Mouse (Mus musculus) heart, embryonic 16.5 days (tissue): ENCODE results near the gene Vasn. TPM values are rescaled to one million over a fixed set of nuclear protein-coding genes. Genes with fewer than 3 reads are reported as not detected.

Source experiments
- ATAC-seq: fragments of 200-750 bp; cut with Nextera tagmentation; replicated peaks from 2 replicates; pipeline ENCODE4 v1.8.0; 2017; ENCODE audit warnings: moderate number of reproducible peaks; ENCODE audit not compliant: insufficient read depth, low FRiP score; ENCODE audit errors: extremely low read depth
- H3K27ac ChIP-seq: fragments of 300-500 bp; sonication (generic); 2 replicates; pipeline ENCODE4 v1.5.1; 2014; ENCODE audit warnings: mild to moderate bottlenecking, low read length, control low read depth, moderate library complexity
- H3K27me3 ChIP-seq: fragments of 300-500 bp; sonication (generic); 2 replicates; pipeline ENCODE4 v1.6.1; 2014; ENCODE audit warnings: low read length, mixed read lengths; ENCODE audit not compliant: control insufficient read depth, insufficient read depth
- H3K36me3 ChIP-seq: fragments of 300-500 bp; sonication (generic); 2 replicates; pipeline ENCODE4 v1.6.1; 2014; ENCODE audit not compliant: control insufficient read depth, insufficient read depth
- H3K4me1 ChIP-seq: fragments of 300-500 bp; sonication (generic); 2 replicates; pipeline ENCODE4 v1.6.1; 2014; ENCODE audit warnings: low read length, mixed read lengths; ENCODE audit not compliant: control insufficient read depth, insufficient read depth
- H3K4me2 ChIP-seq: fragments of 300-500 bp; sonication (generic); 2 replicates; pipeline ENCODE4 v1.6.1; 2014; ENCODE audit warnings: low read depth, mild to moderate bottlenecking, control low read depth, low read length
- H3K4me3 ChIP-seq: fragments of 300-500 bp; sonication (generic); 2 replicates; pipeline ENCODE4 v1.5.1; 2014; ENCODE audit warnings: mild to moderate bottlenecking, control low read depth, low read length
- H3K9ac ChIP-seq: fragments of 300-500 bp; sonication (generic); 2 replicates; pipeline ENCODE4 v1.6.1; 2014; ENCODE audit warnings: low read length, control low read depth
- H3K9me3 ChIP-seq: fragments of 300-500 bp; sonication (generic); replicated peaks from 2 replicates; pipeline ENCODE4 v1.6.1; 2016; ENCODE audit warnings: low read length; ENCODE audit not compliant: control insufficient read depth
- WGBS: fragments of 180-500 bp; shearing (Covaris S2); extraction: QIAGEN DNeasy Blood & Tissue Kit; methylation state at CpG from one replicate; pipeline ENCODE4 v1.1.7; 2014; 5-methylcytosine and 5-hydroxymethylcytosine counted together
- polyA plus RNA-seq: library from polyadenylated mRNA; unstranded; fragments of >200 nt; fragmentation: Nextera tagmentation; extraction: Ambion mirVana; gene quantifications from 2 replicates; pipeline ENCODE4 v1.2.1, GENCODE M21; 2015

Gene Vasn
- polyA plus RNA-seq, 1 experiment from 2014 or later, result 15.7 TPM

DNA sequence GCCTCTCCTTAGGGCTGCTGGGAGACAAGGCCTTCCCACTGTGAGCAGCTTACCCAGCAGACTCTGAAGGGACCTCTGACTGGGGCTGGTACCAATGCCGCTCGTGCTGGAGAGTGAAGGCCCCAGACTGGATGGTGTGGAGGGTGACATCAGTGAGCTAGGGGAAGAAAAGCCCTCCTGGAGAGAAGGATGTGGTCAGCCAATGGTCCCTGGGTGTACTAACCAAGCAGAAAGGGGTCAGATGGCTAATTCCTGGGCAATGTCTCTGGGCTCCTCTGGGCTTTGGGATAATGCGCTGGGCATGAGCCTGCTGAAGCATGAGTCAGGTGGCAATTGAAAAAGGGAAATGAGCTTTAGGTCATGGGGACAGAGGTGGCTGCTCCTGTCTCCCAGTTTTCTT lies 6.1 kb upstream of the Vasn start:
- Histone ChIP-seq H3K9ac (no peak overlapping the region), H3K36me3 (no peaks in the 10 kb centered on the region), H3K27me3 (no peaks in the 10 kb centered on the region), H3K4me1 (peaks cover 18% of the 10 kb centered on the region), H3K4me2 (no peak overlapping the region), H3K4me3 (no peak overlapping the region), H3K27ac (no peak overlapping the region), H3K9me3 (no peaks in the 10 kb centered on the region)
- WGBS, result 91% methylated on average over 3 of the region's 3 CpGs
- no peak for ATAC-seq

DNA sequence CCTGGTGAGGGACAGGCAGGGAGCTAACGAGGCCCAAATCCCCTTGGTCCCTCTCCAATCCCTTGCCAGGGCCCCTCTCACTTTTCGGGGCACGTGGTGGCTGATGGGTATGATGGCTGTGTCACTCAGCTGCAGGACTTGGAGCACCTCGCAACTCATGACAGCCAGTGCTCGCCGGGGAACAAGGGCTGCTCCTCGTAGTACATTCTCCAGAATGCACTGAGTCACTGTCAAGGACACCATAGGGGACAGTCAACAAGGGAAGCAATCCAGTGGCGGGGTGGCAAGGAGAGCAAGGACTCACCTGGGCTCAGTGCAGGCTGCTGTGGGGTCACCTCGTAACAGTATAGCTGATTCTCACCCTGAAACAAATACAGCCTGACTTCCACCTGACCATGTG lies 5.1 kb upstream of the Vasn start:
- 55% methylated on average over 9 of the region's 9 CpGs for WGBS
- H3K9ac ChIP-seq, result peak overlapping the region; percentile 41
- H3K36me3 ChIP-seq, result no peaks in the 10 kb centered on the region

DNA sequence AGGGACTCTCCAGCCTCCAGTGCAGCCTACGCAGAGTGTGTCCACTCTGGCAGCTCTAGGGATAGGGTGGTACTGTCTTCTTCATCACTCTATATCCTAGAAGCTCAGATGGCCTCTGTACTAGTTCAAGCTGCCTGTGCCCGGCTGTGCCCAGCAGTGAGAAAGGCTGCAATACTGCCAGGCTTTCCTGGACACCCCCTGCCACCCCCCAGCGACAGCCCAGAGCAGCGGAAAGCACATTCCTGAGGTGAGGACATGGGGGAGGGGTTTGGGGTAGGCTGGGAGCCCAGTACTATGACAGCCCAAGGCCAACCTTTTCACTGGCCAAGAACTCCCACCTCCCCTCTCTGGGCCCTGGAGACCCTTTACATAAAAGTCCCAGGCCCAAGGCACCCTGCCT lies 4.0 kb upstream of the Vasn start:
- Histone ChIP-seq H3K36me3 (no peaks in the 10 kb centered on the region), H3K27me3 (no peaks in the 10 kb centered on the region), H3K9ac (peak overlapping the region; percentile 41), H3K4me2 (no peak overlapping the region), H3K9me3 (no peaks in the 10 kb centered on the region), H3K4me3 (no peak overlapping the region), H3K27ac (no peak overlapping the region), H3K4me1 (peaks cover 29% of the 10 kb centered on the region)
- WGBS, result 50% methylated on average over 4 of the region's 4 CpGs
- ATAC-seq, result no peak

More for the DNA sequence above, 5.1 kb upstream of the Vasn start:
- Histone ChIP-seq H3K27ac (peak overlapping the region; percentile 47; the same call in 1 of the 2 replicates), H3K4me1 (peaks cover 24% of the 10 kb centered on the region), H3K9me3 (no peaks in the 10 kb centered on the region), H3K27me3 (no peaks in the 10 kb centered on the region), H3K4me2 (no peak overlapping the region), H3K4me3 (no peak overlapping the region)
- no peak for ATAC-seq

DNA sequence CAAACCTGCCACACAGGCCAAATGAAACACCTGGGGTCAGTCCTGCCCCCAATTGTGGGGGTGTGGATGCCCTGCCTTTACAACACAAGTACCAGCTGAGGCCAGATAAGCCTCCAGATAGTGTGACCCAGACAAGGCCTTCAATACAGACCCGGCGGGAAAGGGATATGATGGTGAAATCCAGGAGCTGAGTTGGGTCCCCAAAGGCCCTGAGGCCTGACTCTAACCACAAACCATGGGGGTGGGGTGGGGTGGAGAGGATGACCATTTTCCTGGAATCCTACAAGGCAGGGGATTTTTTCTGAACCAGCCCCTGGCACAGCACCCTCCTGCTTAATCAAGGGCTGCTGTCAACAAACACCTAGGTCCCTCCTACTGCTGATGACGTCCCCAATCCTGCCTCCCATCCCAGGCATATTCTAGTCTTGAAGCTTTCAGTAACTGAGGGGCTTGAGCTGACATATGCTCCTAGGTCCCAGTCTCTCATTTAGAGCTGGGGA lies 800 bp upstream of the Vasn start:
- no peak overlapping the region for H3K9ac ChIP-seq
- H3K4me1 ChIP-seq, result peaks cover 61% of the 10 kb centered on the region

DNA sequence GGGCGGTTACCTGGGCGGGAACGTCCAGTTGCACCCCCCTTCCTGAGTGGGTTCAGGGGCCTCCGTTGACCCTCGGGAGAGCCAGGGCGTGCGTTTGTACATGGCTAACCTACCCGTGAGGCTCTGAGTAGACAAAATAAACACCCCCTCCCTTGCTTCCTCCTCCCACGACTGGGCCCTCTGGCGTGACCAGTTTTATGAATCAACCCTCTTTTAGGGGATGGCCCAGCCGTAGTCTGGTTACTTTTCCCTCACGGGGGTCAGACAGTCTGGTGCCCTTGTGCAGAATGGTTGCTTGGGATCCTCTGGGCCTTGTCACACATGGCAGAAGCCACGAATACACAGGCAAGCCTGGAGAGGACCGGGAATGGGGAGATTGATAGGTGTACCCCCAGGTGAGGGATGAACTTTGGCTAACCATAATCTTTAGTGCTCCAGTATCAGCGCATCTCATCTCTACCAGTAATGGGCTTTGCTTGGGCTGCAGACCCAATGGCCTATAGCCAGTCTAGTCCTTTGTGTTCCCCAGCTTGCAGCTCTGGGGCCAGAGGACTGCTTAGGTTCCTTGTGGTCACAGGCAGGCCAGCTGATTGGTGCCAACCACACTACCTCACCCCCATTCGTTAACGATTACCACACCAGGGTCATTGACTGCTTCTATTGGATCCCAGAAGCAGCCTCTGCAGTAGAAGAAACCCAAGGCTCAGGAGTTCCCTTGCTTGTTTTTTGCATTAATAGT lies 695 bp downstream of the Vasn start:
- Histone ChIP-seq H3K36me3 (no peaks in the 10 kb centered on the region), H3K9ac (peak overlapping the region; percentile 91), H3K4me1 (peaks cover 64% of the 10 kb centered on the region), H3K4me3 (peak overlapping the region; percentile 86), H3K27ac (peak overlapping the region; percentile 94), H3K4me2 (peak overlapping the region; percentile 94), H3K27me3 (no peaks in the 10 kb centered on the region), H3K9me3 (no peaks in the 10 kb centered on the region)
- 6% methylated on average over 17 of the region's 17 CpGs for WGBS
- ATAC-seq, result no peak

More for the DNA sequence above, 800 bp upstream of the Vasn start:
- WGBS, result 52% methylated on average over 3 of the region's 3 CpGs
- Histone ChIP-seq H3K36me3 (no peaks in the 10 kb centered on the region), H3K4me3 (no peak overlapping the region), H3K27me3 (no peaks in the 10 kb centered on the region), H3K9me3 (no peaks in the 10 kb centered on the region), H3K27ac (no peak overlapping the region), H3K4me2 (no peak overlapping the region)
- ATAC-seq, result no peak

DNA sequence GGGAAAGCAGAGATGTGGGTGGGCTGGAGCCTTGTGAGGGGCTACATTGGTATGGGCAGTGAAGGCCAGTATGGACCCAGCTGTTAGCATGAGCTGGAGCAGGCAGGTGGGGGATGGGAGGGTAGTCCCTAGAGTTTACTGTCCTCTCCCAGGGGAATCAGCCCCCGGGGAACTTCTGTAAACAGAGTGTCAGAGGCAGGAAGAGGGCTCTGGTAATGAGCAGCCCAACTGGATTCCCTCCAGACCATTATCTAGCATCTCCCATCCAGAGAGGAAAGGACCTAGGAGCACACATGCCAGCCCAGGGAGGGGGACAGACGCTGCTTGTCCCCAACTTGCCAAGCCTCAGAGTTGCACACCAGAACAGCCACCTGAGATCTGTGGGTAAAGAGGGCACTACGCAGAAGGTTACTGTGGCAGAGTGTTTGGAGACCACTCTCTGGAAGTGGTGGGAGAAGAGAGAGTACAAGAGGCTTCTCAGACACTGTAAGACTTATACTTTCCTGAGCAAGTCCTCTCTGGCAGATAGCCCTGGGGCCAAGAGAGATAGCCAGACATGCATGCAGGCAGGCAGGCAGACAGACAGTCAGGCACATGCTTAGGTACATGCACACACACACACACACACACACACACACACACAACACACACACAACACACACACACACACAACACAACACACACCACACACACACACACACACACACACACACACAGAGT lies 1.5 kb downstream of the Vasn start:
- H3K9me3 ChIP-seq, result no peaks in the 10 kb centered on the region
- WGBS, result 28% methylated on average over 3 of the region's 3 CpGs
- peaks cover 66% of the 10 kb centered on the region for H3K4me1 ChIP-seq
- H3K27me3 ChIP-seq, result no peaks in the 10 kb centered on the region
- H3K27ac ChIP-seq, result peak overlapping the region; percentile 94
- H3K4me2 ChIP-seq, result peak overlapping the region; percentile 94
- no peaks in the 10 kb centered on the region for H3K36me3 ChIP-seq
- peak overlapping the region; percentile 91 for H3K9ac ChIP-seq
- peak overlapping the region; percentile 86 for H3K4me3 ChIP-seq
- no peak for ATAC-seq

DNA sequence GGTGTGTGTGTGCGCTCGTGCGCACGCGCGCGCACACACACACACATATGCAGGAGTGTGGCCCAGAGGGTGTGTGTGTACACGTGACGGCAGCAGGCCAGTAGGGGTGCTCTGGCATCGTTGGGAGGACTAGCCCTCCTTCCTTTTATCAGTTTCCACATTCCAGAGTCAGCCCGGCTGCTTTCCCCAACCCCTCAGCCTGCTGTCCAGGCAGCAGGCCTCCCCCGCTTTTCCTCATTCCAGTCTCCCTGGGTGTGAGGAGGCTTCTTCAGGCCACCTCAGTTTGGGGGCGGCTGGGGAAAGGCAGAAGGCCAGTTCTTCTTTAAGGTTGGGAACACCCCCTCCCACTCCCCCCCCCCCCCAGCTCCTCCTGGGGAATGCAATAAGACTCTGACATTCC lies 2.4 kb downstream of the Vasn start:
- Histone ChIP-seq H3K9ac (peak overlapping the region; percentile 65), H3K27ac (peak overlapping the region; percentile 94), H3K4me1 (peaks cover 75% of the 10 kb centered on the region), H3K36me3 (no peaks in the 10 kb centered on the region), H3K9me3 (no peaks in the 10 kb centered on the region), H3K27me3 (no peaks in the 10 kb centered on the region), H3K4me3 (peak overlapping the region; percentile 35), H3K4me2 (peak overlapping the region; percentile 94)
- ATAC-seq, result peak; percentile 68
- WGBS, result 8% methylated on average over 13 of the region's 13 CpGs

DNA sequence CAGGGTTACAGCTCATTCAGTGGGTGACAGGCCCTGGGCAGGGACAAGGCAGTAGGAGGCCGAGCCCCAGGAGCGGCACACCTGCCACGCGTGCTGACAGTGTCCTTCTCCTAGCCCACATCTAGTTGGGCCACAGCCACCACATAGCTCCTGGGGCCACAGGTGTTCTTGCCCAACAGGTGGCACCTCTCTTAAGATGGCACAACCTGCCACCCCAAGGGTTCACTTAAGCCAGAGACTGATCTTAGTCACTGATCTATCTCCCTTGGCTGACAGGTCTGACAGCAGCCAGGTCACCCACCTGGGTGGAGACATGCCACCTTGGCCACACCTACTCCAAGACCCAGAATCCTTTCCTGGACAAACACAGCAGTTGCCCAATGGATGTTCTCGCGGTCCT lies 3.2 kb downstream of the Vasn start:
- Histone ChIP-seq H3K4me2 (peak overlapping the region; percentile 94), H3K4me3 (peak overlapping the region; percentile 35), H3K27ac (peak overlapping the region; percentile 94), H3K27me3 (no peaks in the 10 kb centered on the region), H3K9ac (peak overlapping the region; percentile 59), H3K36me3 (no peaks in the 10 kb centered on the region), H3K9me3 (no peaks in the 10 kb centered on the region), H3K4me1 (peaks cover 82% of the 10 kb centered on the region)
- 58% methylated on average over 6 of the region's 6 CpGs for WGBS
- no peak for ATAC-seq
